9 mouse cellular contexts compared by ENCODE assay signal in genomic region chr8:63951626-63952377, GRCm38 (mm10). TPM values are rescaled to one million over a fixed set of nuclear protein-coding genes. Genes with fewer than 3 reads are reported as not detected.
DNase-seq lines count a peak whose midpoint lies in the region; ATAC-seq and TF ChIP-seq lines count a peak whose summit lies in the region.
"Had no signal": no experiment of that assay in that cellular context is flagged by ENCODE, and none has a peak within 500 bp of the region (broad histone marks: within the 10 kb centered on the region; RNA-seq: fewer than 3 reads in every experiment).

Gene Sgo2b, minus strand, starts transcription at chr8:63952248.

- H3K4me2 ChIP-seq in lung, embryonic 14.5 days: peak within 1 kb of the TSS; percentile 57
- H3K4me2 ChIP-seq in intestine, embryonic 15.5 days (replicated peaks): peak within 1 kb of the TSS; percentile 59

- peaks cover 8% of the 10 kb centered on the region; the same call in 1 of the 2 replicates for H3K27me3 ChIP-seq in lung, embryonic 14.5 days (ENCODE audit: insufficient read depth, low read length)
- no peaks in the 10 kb centered on the region for H3K27me3 ChIP-seq in intestine, embryonic 15.5 days (replicated peaks)

- DNase-seq in lung, embryonic 14.5 days: peak; percentile 9
- DNase-seq in lung, postnatal 4 days: no peak
- peak; percentile 20 for DNase-seq in embryo, embryonic 11.5 days (ENCODE audit: low read depth, low spot score)
- peak; percentile 27 for DNase-seq in retina, embryonic 14.5 days (ENCODE audit: low spot score)
- DNase-seq in thymus, postnatal 0 days (ENCODE audit: low spot score): no peak
- no peak for DNase-seq in spleen, postnatal 36 days (ENCODE audit: low spot score in 2 of 2)
- DNase-seq in kidney, adult 8-10 months: no peak

- peak; percentile 52; the same call in 1 of the 2 replicates for ATAC-seq in lung, embryonic 14.5 days (ENCODE audit: insufficient read depth)
- peak; percentile 44 for ATAC-seq in intestine, embryonic 15.5 days

- no peaks in the 10 kb centered on the region for H3K4me1 ChIP-seq in lung, embryonic 14.5 days (ENCODE audit: insufficient read depth)
- H3K4me1 ChIP-seq in intestine, embryonic 15.5 days (replicated peaks): peaks cover 6% of the 10 kb centered on the region
- H3K4me1 ChIP-seq: megakaryocyte, embryonic 14.5 days had no signal

- peak within 1 kb of the TSS; percentile 11; the same call in 1 of the 2 replicates for H3K4me3 ChIP-seq in lung, embryonic 14.5 days (ENCODE audit: low read depth, low read length)
- H3K4me3 ChIP-seq in intestine, embryonic 15.5 days (replicated peaks): 0 out of 2 replicates have a peak within 1 kb of the TSS, but pooled peaks have one; percentile 9
- H3K4me3 ChIP-seq: megakaryocyte, embryonic 14.5 days had no signal

- H3K27ac ChIP-seq in lung, embryonic 14.5 days (ENCODE audit: low read depth): no peak within 1 kb of the TSS
- no peak within 1 kb of the TSS for H3K27ac ChIP-seq in intestine, embryonic 15.5 days

- no peak for TF ChIP-seq CTCF in lung, embryonic 14.5 days (IDR thresholded peaks at IDR 0.05; ENCODE audit: low read depth)

- no peaks in the 10 kb centered on the region for H3K36me3 ChIP-seq in lung, embryonic 14.5 days (ENCODE audit: insufficient read depth)
- H3K36me3 ChIP-seq in intestine, embryonic 15.5 days: no peaks in the 10 kb centered on the region

- H3K9ac ChIP-seq in lung, embryonic 14.5 days: no peak within 1 kb of the TSS
- peak within 1 kb of the TSS; percentile 13; the same call in 1 of the 2 replicates for H3K9ac ChIP-seq in intestine, embryonic 15.5 days

- WGBS in lung, embryonic 14.5 days: 5% methylated on average over 29 of the region's 30 CpGs
- 13% methylated on average over 28 of the region's 30 CpGs for WGBS in intestine, embryonic 15.5 days

- H3K9me3 ChIP-seq in lung, embryonic 14.5 days (ENCODE audit: low read depth, low read length): no peaks in the 10 kb centered on the region
- no peaks in the 10 kb centered on the region for H3K9me3 ChIP-seq in intestine, embryonic 15.5 days

RNA-seq across cellular contexts. Expression of gene Sgo2b, which starts in this region (rescaled TPM):
- not detected in 2 replicates for polyA plus RNA-seq in lung, embryonic 14.5 days (2014; fragmentation: Nextera tagmentation; extraction: Ambion mirVana)
- polyA plus RNA-seq in intestine, embryonic 15.5 days (2015; fragmentation: Nextera tagmentation; extraction: Ambion mirVana): 0.05 TPM in 1 of 2 replicates, not detected in the other
- polyA plus RNA-seq in thymus, postnatal 0 days (2015; fragmentation: Nextera tagmentation; extraction: Ambion mirVana): not detected in 2 replicates

Comparison
In these comparisons a context has a peak if more than half of its experiments do, and no peak if none do; other contexts are left out.
1. Peak in DNase-seq, ATAC-seq, H3K4me3 ChIP-seq and H3K4me2 ChIP-seq in lung, embryonic 14.5 days; RNA of the gene not detected or under 1 TPM.
2. Peak in ATAC-seq, H3K4me3 ChIP-seq, H3K9ac ChIP-seq and H3K4me2 ChIP-seq in intestine, embryonic 15.5 days; RNA of the gene not detected or under 1 TPM.
3. DNase-seq: peak in embryo, embryonic 11.5 days (single experiment) and retina, embryonic 14.5 days (single experiment); none in lung, postnatal 4 days (0 of 2), thymus, postnatal 0 days (single experiment), spleen, postnatal 36 days (0 of 2) and kidney, adult 8-10 months (0 of 2).